Mouse (Mus musculus): Measurements from ENCODE around the gene Gap43. TPM values are rescaled to one million over a fixed set of nuclear protein-coding genes. Genes with fewer than 3 reads are reported as not detected.

The Gap43 gene
- polyA plus RNA-seq, 1 experiment from 2014 or later, result 120 TPM

GRCm38 (mm10) chr16:42337663-42338062 is 2.8 kb downstream of the Gap43 start:
- H3K36me3 ChIP-seq, result no peaks in the 10 kb centered on the region
- H3K27ac ChIP-seq, result no peak overlapping the region
- H3K4me3 ChIP-seq, result peak overlapping the region; percentile 40; the same call in 1 of the 2 replicates
- no peak overlapping the region for H3K9ac ChIP-seq
- 8% methylated on average over 2 of the region's 2 CpGs for WGBS
- H3K4me2 ChIP-seq (replicated peaks), result peak overlapping the region; percentile 61
- H3K4me1 ChIP-seq, result peaks cover 36% of the 10 kb centered on the region
- no peaks in the 10 kb centered on the region for H3K27me3 ChIP-seq
- no peaks in the 10 kb centered on the region for H3K9me3 ChIP-seq
- ATAC-seq (ENCODE audit: insufficient number of reproducible peaks, insufficient read depth, low FRiP score, low TSS enrichment), result no peak

DNA sequence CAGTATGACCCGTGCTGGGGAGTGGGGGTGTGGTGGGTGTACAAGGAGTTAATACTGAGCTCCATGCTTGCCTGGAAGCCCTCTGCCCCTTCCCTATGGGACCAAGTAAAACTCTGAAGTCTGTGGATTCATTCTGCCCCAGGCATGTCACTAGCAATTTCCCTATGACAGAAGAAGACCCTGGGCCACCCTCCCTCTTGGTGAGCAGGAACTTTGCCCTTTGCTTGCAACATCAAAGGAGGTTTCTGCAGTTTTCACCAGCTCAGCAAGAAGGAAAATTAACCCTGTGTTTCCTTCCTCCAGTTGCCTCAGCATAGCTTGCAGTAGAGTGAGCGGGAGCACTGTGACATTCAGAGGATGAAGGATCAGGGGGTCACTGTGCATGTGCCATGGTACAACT is 3.8 kb downstream of the Gap43 start:
- 9% methylated on average over 2 of the region's 2 CpGs for WGBS
- Histone ChIP-seq H3K9me3 (no peaks in the 10 kb centered on the region), H3K4me1 (peaks cover 36% of the 10 kb centered on the region), H3K27ac (no peak overlapping the region; the same call in 1 of the 2 replicates), H3K9ac (no peak overlapping the region), H3K4me3 (no peak overlapping the region), H3K36me3 (no peaks in the 10 kb centered on the region), H3K27me3 (no peaks in the 10 kb centered on the region), H3K4me2 (replicated peaks) (0 out of 2 replicates have a peak overlapping the region, but pooled peaks have one; percentile 12)
- ATAC-seq (ENCODE audit: insufficient number of reproducible peaks, insufficient read depth, low FRiP score, low TSS enrichment), result no peak

DNA sequence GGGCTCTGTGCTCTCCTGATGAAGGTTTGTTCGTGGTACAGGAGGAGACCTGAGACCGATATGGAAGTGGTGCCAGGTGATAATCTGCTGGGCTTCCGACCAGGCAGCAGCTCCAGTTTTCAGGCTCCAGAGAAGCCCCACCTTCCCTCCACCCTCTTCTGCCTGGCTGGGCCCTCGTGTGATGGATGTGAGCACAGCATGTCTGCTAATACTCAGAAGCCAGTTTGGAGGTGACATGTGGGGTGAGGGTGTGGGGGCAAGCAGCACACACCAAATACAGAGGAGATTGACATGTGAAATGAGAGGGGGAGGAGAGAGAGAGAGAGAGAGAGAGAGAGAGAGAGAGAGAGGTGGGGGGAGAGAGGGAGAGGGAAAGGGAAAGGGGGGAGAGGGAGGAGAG is 8.1 kb downstream of the Gap43 start:
- Histone ChIP-seq H3K9me3 (no peaks in the 10 kb centered on the region), H3K36me3 (no peaks in the 10 kb centered on the region), H3K4me3 (no peak overlapping the region), H3K27me3 (no peaks in the 10 kb centered on the region), H3K9ac (no peak overlapping the region), H3K4me2 (replicated peaks) (no peak overlapping the region), H3K4me1 (peaks cover 15% of the 10 kb centered on the region), H3K27ac (no peak overlapping the region)
- no peak for ATAC-seq (ENCODE audit: insufficient number of reproducible peaks, insufficient read depth, low FRiP score, low TSS enrichment)
- WGBS, result 29% methylated on average over 4 of the region's 4 CpGs

DNA sequence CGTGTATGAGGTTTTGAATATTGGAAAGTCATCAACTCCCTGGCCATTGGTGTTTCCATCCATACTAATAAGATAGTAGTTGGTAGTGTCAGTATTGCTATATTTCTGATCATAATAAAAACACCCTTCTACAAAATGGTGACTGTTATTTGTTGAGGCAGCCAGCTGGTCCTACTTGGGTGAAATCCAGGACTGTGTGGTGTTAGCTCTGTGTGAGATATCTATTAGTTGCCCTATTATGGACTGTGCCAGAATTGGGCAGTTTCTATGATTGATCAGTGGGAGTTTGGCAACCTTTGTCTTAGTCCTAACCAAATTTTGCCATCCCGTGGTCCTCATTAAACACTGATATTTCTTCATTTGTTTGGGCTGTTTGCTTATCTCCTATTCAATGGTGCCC is 14.3 kb downstream of the Gap43 start:
- no peaks in the 10 kb centered on the region for H3K27me3 ChIP-seq
- H3K4me1 ChIP-seq, result no peaks in the 10 kb centered on the region
- no peak overlapping the region for H3K9ac ChIP-seq
- WGBS, result 86% methylated on average over 2 of the region's 2 CpGs
- H3K27ac ChIP-seq, result no peak overlapping the region
- no peak for ATAC-seq (ENCODE audit: insufficient number of reproducible peaks, insufficient read depth, low FRiP score, low TSS enrichment)
- no peaks in the 10 kb centered on the region for H3K36me3 ChIP-seq
- no peaks in the 10 kb centered on the region for H3K9me3 ChIP-seq
- no peak overlapping the region for H3K4me3 ChIP-seq
- H3K4me2 ChIP-seq (replicated peaks), result no peak overlapping the region

GRCm38 (mm10) chr16:42325536-42325935 is 14.9 kb downstream of the Gap43 start:
- Histone ChIP-seq H3K4me2 (replicated peaks) (no peak overlapping the region), H3K27me3 (no peaks in the 10 kb centered on the region), H3K9ac (no peak overlapping the region), H3K9me3 (no peaks in the 10 kb centered on the region), H3K27ac (no peak overlapping the region), H3K36me3 (no peaks in the 10 kb centered on the region), H3K4me1 (no peaks in the 10 kb centered on the region), H3K4me3 (no peak overlapping the region)
- ATAC-seq (ENCODE audit: insufficient number of reproducible peaks, insufficient read depth, low FRiP score, low TSS enrichment), result no peak

- Histone ChIP-seq H3K9ac (no peak overlapping the region), H3K9me3 (no peaks in the 10 kb centered on the region), H3K36me3 (no peaks in the 10 kb centered on the region), H3K27me3 (no peaks in the 10 kb centered on the region), H3K4me3 (no peak overlapping the region), H3K27ac (no peak overlapping the region), H3K4me1 (no peaks in the 10 kb centered on the region), H3K4me2 (replicated peaks) (no peak overlapping the region)
- ATAC-seq (ENCODE audit: insufficient number of reproducible peaks, insufficient read depth, low FRiP score, low TSS enrichment), result no peak
Measured at GRCm38 (mm10) chr16:42319831-42320230, 20.6 kb downstream of the Gap43 start.

DNA sequence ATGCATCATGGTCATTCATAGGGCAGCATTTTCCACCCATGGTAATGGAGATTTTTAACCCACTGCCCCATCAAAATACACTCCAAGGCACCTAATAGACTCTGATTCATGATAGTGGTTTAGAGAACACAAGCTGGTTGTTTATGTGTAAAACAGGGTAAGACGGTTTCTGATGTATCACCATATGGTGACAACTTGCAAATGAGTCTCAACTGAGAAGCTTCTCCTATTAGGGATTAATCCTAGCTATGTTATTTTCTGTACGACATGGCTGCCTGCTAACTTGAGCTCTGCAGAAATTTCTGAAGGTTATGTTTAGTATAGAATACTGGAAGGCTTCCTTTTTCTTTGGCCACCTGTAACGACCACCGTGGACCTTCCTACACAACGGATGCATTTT is 21.1 kb downstream of the Gap43 start:
- Histone ChIP-seq H3K9ac (no peak overlapping the region), H3K4me3 (no peak overlapping the region), H3K36me3 (no peaks in the 10 kb centered on the region), H3K4me2 (replicated peaks) (no peak overlapping the region), H3K9me3 (no peaks in the 10 kb centered on the region), H3K4me1 (no peaks in the 10 kb centered on the region), H3K27me3 (no peaks in the 10 kb centered on the region), H3K27ac (no peak overlapping the region)
- 84% methylated on average over 5 of the region's 5 CpGs for WGBS
- ATAC-seq (ENCODE audit: insufficient number of reproducible peaks, insufficient read depth, low FRiP score, low TSS enrichment), result no peak

DNA sequence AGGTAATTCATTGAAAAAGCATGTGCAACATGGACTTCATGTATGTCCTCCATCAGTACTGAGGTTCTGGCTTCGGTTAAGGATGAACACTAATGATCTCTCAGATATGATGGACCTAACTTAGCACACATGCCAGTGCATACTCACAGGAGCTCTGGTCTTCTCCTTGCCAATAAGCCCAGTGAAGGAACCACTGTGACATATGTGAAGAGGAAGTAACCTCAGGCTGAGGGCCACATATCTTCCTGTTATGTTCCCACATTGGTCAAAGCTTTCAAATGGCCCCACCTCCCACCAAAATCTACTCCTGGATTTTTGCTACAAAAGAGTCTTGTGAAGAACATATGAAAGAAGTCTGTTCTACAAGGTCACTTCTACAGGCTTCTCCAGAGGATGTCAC is 28.3 kb downstream of the Gap43 start:
- Histone ChIP-seq H3K4me1 (no peaks in the 10 kb centered on the region; the same call in 1 of the 2 replicates), H3K9ac (no peak overlapping the region), H3K27ac (no peak overlapping the region), H3K4me2 (replicated peaks) (no peak overlapping the region), H3K4me3 (no peak overlapping the region), H3K27me3 (no peaks in the 10 kb centered on the region), H3K9me3 (no peaks in the 10 kb centered on the region), H3K36me3 (no peaks in the 10 kb centered on the region)
- WGBS, result 97% methylated on average over 1 of the region's 1 CpGs
- ATAC-seq (ENCODE audit: insufficient number of reproducible peaks, insufficient read depth, low FRiP score, low TSS enrichment), result no peak

DNA sequence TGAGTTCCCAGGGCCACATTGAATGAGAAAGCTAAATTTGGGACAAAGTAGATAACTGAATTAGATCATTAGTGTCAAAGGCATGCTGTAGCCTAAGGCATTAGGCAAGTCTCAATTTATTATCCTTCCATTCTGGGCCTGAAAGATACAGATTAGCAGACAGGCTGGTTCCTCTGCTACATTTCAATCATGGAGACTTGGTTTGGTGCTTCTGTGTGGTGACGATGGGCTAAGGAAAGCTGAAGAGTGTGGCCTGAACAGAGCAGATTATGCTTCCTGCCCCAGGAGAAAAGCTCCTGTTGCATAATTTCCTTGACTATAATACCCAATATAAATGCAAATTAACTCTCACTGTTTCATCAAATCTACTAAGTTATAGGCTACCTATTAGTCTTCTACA is 31.7 kb downstream of the Gap43 start:
- H3K9ac ChIP-seq, result no peak overlapping the region
- peaks cover 8% of the 10 kb centered on the region; the same call in 1 of the 2 replicates for H3K4me1 ChIP-seq
- no peaks in the 10 kb centered on the region for H3K27me3 ChIP-seq
- no peak for ATAC-seq (ENCODE audit: insufficient number of reproducible peaks, insufficient read depth, low FRiP score, low TSS enrichment)
- H3K4me2 ChIP-seq (replicated peaks), result no peak overlapping the region
- no peak overlapping the region for H3K27ac ChIP-seq
- H3K36me3 ChIP-seq, result no peaks in the 10 kb centered on the region
- H3K9me3 ChIP-seq, result no peaks in the 10 kb centered on the region
- WGBS, result 77% methylated on average over 1 of the region's 1 CpGs
- no peak overlapping the region for H3K4me3 ChIP-seq

DNA sequence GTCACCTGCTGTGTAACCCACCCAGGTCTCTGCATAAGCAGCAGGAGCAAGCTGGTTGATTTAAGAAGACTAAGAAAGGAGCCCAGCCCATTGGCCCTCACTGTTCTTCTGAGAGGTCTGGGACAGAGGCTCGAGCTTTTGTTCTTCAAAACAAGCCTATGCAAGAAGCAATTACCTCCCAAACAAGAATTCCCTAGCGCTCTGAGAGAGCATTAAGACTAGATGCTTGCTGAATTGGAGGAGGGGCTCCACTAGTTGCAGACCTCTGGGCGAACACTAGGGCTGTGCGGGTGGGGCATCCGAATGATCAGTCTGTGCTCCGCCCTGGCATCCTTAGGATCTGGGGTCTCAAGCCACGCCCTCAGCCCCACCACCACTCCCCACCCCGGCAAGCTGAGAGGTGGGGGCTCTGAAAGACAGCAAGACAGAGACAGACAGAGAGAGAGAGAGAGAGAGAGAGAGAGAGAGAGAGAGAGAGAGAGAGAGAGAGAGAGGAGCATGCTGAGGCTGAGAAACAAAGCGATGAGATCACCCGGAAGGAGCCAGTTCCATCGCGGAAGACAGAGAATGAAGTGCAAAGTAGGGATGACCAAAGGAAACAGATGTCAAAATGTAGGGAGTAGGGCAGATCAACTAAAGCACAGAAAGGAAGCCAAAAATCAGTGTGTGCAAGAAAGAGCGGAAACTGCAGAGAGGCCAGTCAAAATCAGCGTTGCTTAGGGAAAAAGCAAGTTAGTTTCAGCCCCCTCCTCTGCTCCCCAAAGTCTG is 34.3 kb downstream of the Gap43 start:
- Histone ChIP-seq H3K27ac (peak overlapping the region; percentile 67), H3K4me2 (replicated peaks) (peak overlapping the region; percentile 52), H3K4me1 (peaks cover 14% of the 10 kb centered on the region; the same call in 1 of the 2 replicates), H3K9me3 (no peaks in the 10 kb centered on the region), H3K4me3 (peak overlapping the region; percentile 36), H3K36me3 (no peaks in the 10 kb centered on the region), H3K27me3 (no peaks in the 10 kb centered on the region), H3K9ac (peak overlapping the region; percentile 54)
- WGBS, result 2% methylated on average over 14 of the region's 14 CpGs
- ATAC-seq (ENCODE audit: insufficient number of reproducible peaks, insufficient read depth, low FRiP score, low TSS enrichment), result peak; percentile 90

DNA sequence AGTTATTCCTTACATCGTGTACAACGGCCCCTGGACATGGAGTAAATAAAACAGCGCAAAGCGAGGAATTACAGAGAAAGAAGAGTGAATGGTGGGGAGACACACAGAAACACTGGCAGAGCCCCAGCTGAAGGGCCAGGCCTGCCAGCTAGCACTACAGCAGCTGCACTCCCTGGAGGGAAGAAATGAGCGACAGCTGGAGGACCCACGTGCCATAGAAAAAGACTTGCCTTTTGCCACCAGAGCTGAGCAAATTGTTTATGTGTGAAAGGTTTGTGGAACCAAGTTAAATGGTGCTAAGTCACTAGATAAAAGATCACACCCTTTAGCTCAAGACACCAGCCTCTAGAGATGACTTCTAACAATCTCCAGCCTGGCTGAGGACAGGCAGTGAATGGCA is 37.0 kb downstream of the Gap43 start:
- H3K4me1 ChIP-seq, result peaks cover 14% of the 10 kb centered on the region; the same call in 1 of the 2 replicates
- no peaks in the 10 kb centered on the region for H3K9me3 ChIP-seq
- H3K9ac ChIP-seq, result no peak overlapping the region
- 57% methylated on average over 6 of the region's 6 CpGs for WGBS
- H3K4me2 ChIP-seq (replicated peaks), result no peak overlapping the region
- no peak overlapping the region for H3K27ac ChIP-seq
- H3K4me3 ChIP-seq, result no peak overlapping the region
- no peak for ATAC-seq (ENCODE audit: insufficient number of reproducible peaks, insufficient read depth, low FRiP score, low TSS enrichment)
- no peaks in the 10 kb centered on the region for H3K27me3 ChIP-seq
- no peaks in the 10 kb centered on the region for H3K36me3 ChIP-seq

DNA sequence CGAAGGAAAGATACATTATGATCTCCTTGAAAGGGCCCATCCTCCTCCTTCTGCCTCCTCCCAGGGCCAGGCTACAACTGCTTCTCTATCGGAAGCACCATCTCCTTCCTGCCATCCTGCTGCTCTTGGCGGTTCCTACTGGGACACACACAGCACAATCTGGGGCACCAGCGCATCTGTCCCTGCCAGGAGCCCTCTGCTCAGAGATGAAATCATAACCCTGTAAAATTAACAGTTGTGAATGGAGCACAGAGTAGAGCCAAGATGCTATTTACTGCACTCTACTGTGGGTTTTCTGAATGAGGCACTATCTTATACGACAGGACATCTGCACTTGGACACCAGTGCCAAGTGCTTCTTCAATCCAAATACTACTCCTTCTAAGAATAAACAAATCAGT is 46.0 kb downstream of the Gap43 start:
- no peak overlapping the region for H3K9ac ChIP-seq
- H3K4me2 ChIP-seq (replicated peaks), result no peak overlapping the region
- H3K36me3 ChIP-seq, result peaks cover 5% of the 10 kb centered on the region; the same call in 1 of the 2 replicates
- no peaks in the 10 kb centered on the region for H3K9me3 ChIP-seq
- ATAC-seq (ENCODE audit: insufficient number of reproducible peaks, insufficient read depth, low FRiP score, low TSS enrichment), result no peak
- 88% methylated on average over 5 of the region's 5 CpGs for WGBS
- no peak overlapping the region for H3K4me3 ChIP-seq
- H3K4me1 ChIP-seq, result no peaks in the 10 kb centered on the region
- no peaks in the 10 kb centered on the region for H3K27me3 ChIP-seq
- H3K27ac ChIP-seq, result no peak overlapping the region

Measured in embryonic facial prominence, embryonic 12.5 days (tissue).